Mouse (Mus musculus): Measurements from ENCODE around the gene H2al1m.
A peak's percentile ranks its signal among the peaks of the same experiment; 100 is the strongest.
"Not testable (repeated sequence)": the region's sequence is repeated elsewhere in the genome, so short reads cannot be mapped to it uniquely, and the experiment has no call there.

Gene H2al1m

DNA sequence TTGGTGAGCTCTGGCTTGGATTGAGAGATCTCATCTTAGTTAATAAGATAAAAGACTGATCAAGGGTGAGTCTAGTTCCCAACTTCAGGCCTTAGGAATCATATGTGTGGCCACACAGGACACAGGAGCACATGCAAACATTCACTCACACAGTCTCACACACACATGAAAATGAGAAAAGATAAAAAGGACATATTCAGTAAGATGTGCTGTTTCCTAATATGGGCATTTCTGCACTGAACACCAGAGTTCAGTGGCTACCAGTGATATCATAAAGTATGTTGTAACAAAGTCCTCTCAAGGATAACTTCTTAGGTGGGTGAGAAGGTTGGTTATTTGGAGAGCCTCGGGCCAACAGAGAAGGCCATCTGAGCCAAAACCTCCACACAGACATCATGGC is at the start of gene H2al1m:
TSS of gene H2al1m (plus strand) at position 301 of the 400 bp plus-strand sequence.
- DNase-seq (ENCODE audit: low read depth, low spot score), result not testable (repeated sequence)

GRCm38 (mm10) chrX:9240737-9241591 is 42.6 kb upstream of the H2al1m start:
- no peak for DNase-seq (ENCODE audit: low read depth, low spot score)

GRCm38 (mm10) chrX:9243381-9243864 is 40.1 kb upstream of the H2al1m start:
- peak; percentile 11 for DNase-seq (ENCODE audit: low read depth, low spot score)

DNA sequence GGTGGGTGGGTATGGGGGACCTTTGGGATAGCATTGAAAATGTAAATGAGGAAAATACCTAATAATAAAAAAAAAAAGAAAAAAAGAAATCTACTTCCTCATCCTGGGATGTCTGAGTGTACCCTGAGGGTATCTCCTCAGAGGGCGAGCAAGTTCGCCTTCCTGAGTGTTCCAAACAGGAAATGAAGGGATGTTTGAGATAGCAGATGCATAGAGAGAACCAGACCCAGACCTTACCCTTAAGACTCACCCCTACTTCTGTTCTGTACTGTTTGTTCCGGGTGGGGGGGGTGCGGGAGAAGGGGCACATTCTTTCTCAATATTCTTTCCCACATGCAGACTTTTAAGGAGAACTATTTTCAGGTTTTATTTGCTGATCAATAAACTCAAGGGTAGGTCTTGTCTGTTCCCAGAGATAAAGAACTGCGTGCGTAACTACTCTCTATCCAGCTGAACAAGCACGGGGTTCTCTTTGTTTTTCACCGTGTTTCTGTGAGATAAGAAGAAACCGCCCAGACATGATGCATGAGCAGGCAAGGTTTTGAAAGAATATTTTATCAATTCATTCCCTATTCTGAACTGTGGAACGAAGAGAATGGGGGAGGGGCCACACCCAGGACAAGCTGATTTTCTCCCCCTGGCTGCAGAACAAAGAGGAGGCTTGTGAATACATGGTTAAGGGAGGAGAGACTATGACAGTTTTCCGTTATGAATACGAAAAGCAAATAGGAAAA is 38.8 kb upstream of the H2al1m start:
- no peak for DNase-seq (ENCODE audit: low read depth, low spot score)

DNA sequence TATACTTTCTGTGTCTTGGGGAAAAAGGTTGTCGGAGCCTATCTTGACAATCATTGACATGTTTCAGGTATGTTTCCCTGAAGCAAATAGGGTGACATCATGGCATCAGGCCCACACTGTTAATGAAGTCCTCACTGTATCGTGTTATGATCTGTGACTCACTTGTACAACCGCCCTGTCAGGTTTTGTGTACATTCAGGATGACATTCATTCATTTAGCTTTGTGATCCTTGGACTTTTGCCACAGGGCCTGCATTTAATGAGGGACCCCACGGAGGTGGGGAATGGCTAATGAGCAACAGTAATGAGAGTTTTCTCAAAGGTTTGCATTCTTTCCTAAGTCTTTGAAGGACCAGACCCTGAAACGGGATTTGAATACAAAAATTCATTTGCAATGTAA is 34.7 kb upstream of the H2al1m start:
- no peak for DNase-seq (ENCODE audit: low read depth, low spot score)

DNA sequence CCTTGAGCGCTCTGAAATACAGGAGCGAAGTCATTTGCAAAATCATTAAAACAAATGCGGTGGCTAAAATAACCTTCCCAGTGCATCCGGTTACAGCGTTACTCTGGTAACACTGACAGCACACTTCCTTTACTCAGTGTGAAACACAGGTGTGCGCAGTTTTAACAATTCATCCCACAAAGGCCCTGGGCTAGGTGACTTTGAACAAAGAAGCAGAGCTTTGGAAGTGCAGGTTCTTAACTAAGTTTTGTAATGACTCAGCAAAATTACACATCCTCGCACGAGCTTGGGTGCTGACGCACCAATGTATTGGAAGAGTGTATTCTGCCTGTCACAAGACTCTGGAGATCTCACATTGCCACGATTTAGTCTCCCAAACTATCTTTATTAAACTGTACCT is 29.6 kb upstream of the H2al1m start:
- DNase-seq (ENCODE audit: low read depth, low spot score), result no peak

DNA sequence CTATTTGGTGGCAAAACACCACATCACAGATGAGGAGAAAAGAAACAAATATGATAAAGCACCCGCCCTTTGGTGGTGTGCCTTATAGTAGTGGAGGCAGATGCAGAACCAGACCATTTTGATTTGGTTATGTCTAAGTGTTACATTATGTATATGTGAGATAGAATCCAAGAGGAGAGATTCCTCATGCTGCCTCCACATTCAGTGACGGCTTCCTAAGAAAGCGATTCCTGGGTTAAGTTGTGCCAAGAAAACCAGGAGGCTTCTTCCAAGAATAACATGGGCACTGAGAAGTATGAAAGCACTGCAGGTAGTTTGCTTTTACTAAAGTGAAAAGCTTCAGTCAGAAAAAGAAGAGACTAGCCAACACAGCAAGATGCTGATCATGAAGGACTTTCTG is 28.7 kb upstream of the H2al1m start:
- DNase-seq (ENCODE audit: low read depth, low spot score), result no peak

- DNase-seq (ENCODE audit: low read depth, low spot score), result no peak
These were observed 26.8 kb upstream of the H2al1m start, which contains the start of gene Gm14862 for GRCm38 (mm10) chrX:9256766-9257165. Gene Gm14862, minus strand, starts transcription at chrX:9256899.

DNA sequence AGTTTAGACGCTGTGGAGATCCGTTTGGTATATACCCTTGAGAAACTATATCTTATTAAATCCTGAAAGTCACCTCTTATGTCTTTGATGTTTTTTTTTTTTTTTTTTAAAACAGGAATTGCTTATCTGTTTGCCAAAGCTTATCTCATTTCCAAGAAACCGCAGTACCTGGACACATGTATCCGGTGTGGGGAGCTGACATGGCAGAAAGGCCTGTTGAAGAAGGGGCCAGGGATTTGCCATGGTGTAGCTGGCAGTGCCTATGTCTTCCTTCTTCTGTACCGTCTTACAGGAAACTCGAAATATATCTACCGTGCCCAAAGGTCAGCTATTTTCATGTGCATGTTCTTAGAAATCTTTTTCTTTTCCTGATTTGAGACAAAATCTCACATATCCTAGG is 25.7 kb upstream of the H2al1m start:
- no peak for DNase-seq (ENCODE audit: low read depth, low spot score)

DNA sequence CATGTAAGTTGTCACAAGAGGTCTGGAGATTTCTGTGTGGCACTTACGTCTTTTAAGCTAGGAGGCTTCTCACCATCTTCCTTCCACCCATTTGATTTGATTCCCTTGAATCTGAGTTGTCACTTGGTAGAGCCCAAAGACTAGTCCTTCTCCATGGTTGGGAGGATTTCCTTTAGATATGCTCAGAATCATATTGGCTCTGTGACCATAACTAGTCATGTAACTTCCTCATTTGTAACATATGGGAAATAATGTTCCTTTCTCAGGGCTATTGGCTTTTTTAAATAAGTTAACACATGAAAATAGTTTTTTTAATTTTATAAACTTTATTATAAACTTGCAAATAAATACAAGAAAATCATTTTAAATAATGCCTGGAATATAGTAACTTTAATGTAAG is 24.3 kb upstream of the H2al1m start:
- DNase-seq (ENCODE audit: low read depth, low spot score), result no peak

GRCm38 (mm10) chrX:9271112-9271511 is 12.5 kb upstream of the H2al1m start:
- DNase-seq (ENCODE audit: low read depth, low spot score), result no peak

DNA sequence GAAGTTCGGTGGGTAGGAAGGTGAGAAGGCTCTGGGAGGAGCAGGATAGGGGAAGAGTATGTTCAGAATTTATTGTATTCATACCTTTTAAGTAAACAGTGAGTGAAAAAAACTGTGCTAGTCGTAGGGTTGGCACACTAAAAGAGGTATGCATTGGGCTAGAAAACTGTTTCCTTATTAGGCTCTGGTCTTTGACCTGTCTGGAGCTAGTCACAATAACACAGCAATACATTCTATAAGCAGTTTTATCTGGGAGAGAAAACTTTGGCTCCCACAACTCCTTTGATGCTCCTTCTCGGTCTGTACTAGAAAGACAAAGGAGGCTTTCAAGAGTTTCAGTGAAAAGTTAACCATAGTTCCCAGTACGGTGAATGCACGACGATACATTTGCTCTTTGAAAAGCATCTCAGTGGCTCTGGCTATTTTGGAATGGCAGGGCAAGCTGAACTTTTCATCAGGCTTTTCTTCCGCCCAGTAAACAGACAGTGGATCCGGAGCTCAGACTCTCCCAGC is 11.6 kb upstream of the H2al1m start:
- DNase-seq (ENCODE audit: low read depth, low spot score), result no peak

- DNase-seq (ENCODE audit: low read depth, low spot score), result peak; percentile 72
These were observed 10.9 kb upstream of the H2al1m start, which contains the start of gene Xk for GRCm38 (mm10) chrX:9272460-9273361. Gene Xk, plus strand, starts transcription at chrX:9272756.

- DNase-seq (ENCODE audit: low read depth, low spot score), result no peak
These were observed 10.1 kb upstream of the H2al1m start for GRCm38 (mm10) chrX:9273377-9274002.

- no peak for DNase-seq (ENCODE audit: low read depth, low spot score)
These were observed 9.2 kb upstream of the H2al1m start for GRCm38 (mm10) chrX:9274321-9274720.

DNA sequence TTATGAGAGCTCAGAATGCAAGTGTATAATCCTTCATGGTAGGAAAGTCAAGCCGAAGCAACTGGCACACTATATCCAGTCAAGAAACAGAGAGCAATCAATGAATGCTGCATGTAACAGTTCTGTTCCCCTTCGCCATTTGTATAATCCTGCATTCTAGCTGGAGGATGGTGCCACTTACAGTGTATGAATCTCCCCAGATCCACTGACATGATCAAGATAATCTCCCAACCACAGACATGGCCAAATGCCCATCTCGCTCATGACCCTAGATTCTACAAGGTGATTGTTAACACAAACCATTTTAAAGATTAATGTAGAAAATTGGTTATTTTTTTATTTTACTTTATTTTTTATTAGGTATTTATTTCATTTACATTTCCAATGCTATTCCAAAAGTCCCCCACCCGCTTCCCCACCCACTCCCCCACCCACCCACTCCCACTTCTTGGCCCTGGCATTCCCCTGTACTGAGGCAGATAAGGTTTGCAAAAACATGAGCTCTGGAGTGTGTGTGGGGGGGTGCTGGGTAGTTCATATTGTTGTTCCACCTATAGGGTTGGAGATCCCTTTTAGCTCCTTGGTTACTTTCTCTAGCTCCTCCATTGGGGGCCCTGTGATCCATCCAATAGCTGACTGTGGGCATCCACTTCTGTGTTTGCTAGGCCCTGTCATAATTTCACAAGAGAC is 9.7 kb downstream of the H2al1m start:
- DNase-seq (ENCODE audit: low read depth, low spot score), result not testable (repeated sequence)

GRCm38 (mm10) chrX:9298413-9298864 is 14.9 kb downstream of the H2al1m start:
- no peak for DNase-seq (ENCODE audit: low read depth, low spot score)

DNA sequence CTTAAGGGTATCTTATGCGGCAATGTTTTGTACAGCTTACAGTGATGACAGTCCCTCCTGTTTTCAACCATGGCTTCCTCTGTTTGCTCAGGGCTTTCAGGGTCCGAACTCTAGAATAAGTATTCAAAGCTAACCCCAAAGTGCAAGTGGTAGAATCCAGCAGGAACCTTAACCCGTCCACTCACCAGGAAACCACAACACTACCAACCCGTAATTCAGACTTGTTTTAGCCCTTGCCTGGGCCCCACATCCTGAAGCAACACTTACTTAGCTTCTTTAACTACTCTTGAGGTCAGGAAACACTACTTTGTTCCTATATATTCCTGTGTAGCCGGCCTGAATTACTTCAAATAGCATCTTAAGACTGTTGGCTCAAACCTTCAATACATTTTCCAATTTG is 19.2 kb downstream of the H2al1m start:
- DNase-seq (ENCODE audit: low read depth, low spot score), result no peak

DNA sequence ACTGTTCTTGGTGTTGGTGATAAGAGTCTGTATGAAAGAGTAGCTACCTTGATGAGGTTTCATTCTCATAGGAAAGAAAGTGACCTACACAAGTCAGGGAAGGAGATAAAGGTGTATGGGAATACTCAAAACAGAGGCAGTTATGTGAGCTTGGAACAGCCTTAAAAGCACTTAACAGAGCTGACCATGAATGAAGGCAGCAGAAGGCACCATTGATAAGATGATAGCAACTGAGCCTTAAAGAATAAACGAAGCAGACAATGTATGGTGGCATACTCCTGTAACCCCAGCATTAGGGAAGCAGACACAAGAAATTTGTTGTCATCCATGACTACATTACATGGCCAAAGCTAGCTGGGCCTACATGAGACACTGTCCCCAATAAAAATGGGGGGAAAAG is 19.9 kb downstream of the H2al1m start:
- DNase-seq (ENCODE audit: low read depth, low spot score), result no peak

DNA sequence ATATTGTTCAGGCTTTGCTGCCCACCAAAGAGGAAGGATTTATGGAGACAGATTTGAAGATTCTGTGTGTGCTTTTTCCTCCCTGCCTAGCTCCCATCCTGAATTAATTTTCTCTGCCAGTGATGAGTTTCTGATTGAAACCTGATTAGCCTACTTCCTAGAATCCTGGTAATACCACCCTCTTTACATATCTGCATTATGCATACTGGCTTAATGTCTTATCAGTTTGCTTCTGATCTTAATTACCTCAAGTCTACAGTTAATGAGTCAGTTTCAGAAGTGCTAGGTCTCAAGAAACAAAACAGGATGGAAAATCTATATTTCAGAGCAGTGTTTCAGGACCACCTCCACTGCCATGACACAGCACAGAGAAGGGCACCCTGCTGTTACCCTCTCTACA is 32.9 kb downstream of the H2al1m start:
- DNase-seq (ENCODE audit: low read depth, low spot score), result not testable (repeated sequence)

Measured in CD4-positive helper T cell, adult 2 months (primary cell).